Mouse (Mus musculus): ENCODE data around the gene Msmb.
"Not testable (repeated sequence)": the region's sequence is repeated elsewhere in the genome, so short reads cannot be mapped to it uniquely, and the experiment has no call there.

The Msmb gene

GRCm38 (mm10) chr14:32175310-32175709, 33.5 kb downstream of the Msmb start:
- DNase-seq (ENCODE audit: low read depth, low spot score): no peak

GRCm38 (mm10) chr14:32176590-32176989, 34.8 kb downstream of the Msmb start:
- DNase-seq (ENCODE audit: low read depth, low spot score): not testable (repeated sequence)

GRCm38 (mm10) chr14:32179393-32180195, 37.8 kb downstream of the Msmb start:
- no peak for DNase-seq (ENCODE audit: low read depth, low spot score)

GRCm38 (mm10) chr14:32180861-32181260, 39.0 kb downstream of the Msmb start:
- DNase-seq (ENCODE audit: low read depth, low spot score): no peak

GRCm38 (mm10) chr14:32183846-32184245, 42.0 kb downstream of the Msmb start:
- DNase-seq (ENCODE audit: low read depth, low spot score): no peak

- no peak for DNase-seq (ENCODE audit: low read depth, low spot score)
Measured at GRCm38 (mm10) chr14:32190627-32191391, 49.0 kb downstream of the Msmb start.

GRCm38 (mm10) chr14:32191926-32192325, 50.1 kb downstream of the Msmb start:
- DNase-seq (ENCODE audit: low read depth, low spot score): no peak

GRCm38 (mm10) chr14:32192437-32192836, 50.6 kb downstream of the Msmb start:
- peak; percentile 30 for DNase-seq (ENCODE audit: low read depth, low spot score)

GRCm38 (mm10) chr14:32193557-32193956, 51.7 kb downstream of the Msmb start:
- DNase-seq (ENCODE audit: low read depth, low spot score): not testable (repeated sequence)

- DNase-seq (ENCODE audit: low read depth, low spot score): peak; percentile 18
Measured at GRCm38 (mm10) chr14:32201354-32201753, 59.5 kb downstream of the Msmb start.

GRCm38 (mm10) chr14:32201791-32202451, 60.1 kb downstream of the Msmb start, which contains the start of the genes Timm23 and Parg:
Timm23 (minus strand) TSS chr14:32201898.
Parg (plus strand) TSS chr14:32201949.
- DNase-seq (ENCODE audit: low read depth, low spot score): peak; percentile 86
